Mouse (Mus musculus): ENCODE data around the gene Trp53i13. TPM values are rescaled to one million over a fixed set of nuclear protein-coding genes. Genes with fewer than 3 reads are reported as not detected.
A peak's percentile ranks its signal among the peaks of the same experiment; 100 is the strongest.

Trp53i13 gene
- polyA plus RNA-seq, 1 experiment: 72.7 TPM

DNA sequence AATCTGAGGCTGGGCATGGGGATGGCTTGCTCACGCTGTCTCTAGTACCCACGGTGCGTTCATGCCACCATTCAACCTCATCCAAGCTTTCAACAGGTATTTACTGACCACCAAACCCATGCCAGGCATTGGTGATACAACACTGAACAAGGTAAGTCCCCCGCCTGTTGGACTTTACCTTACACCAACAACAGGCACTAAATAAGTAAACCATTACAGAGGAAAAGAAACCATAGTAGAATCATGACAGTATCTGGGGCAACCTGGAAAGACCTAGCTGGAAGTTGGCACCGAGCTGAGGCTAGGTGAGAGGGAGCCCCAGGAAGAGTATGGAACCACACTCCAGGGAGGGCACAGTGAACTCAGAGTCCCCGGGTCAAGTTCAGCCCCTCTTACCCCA lies 38.9 kb downstream of the Trp53i13 start:
- H3K27me3 ChIP-seq (ENCODE audit: control insufficient read depth, insufficient read depth, low read length): no peaks in the 10 kb centered on the region
- H3K4me1 ChIP-seq (replicated peaks; ENCODE audit: control insufficient read depth, insufficient read depth, low read length): peaks cover 12% of the 10 kb centered on the region
- H3K4me3 ChIP-seq (ENCODE audit: control insufficient read depth, insufficient read depth, low read length): no peak overlapping the region
- DNase-seq: no peak
- no peak for TF ChIP-seq POLR2A (IDR thresholded peaks at IDR 0.05; ENCODE audit: control insufficient read depth, extremely low read depth, insufficient read depth, low read length, poor library complexity)
- no peak for TF ChIP-seq CTCF (IDR thresholded peaks at IDR 0.05; ENCODE audit: borderline replicate concordance, control insufficient read depth, extremely low read depth, insufficient read depth, low read length, poor library complexity)
- H3K27ac ChIP-seq (ENCODE audit: control insufficient read depth, insufficient read depth, low read length): no peak overlapping the region
- 94% methylated on average over 6 of the region's 6 CpGs for WGBS
- no peaks in the 10 kb centered on the region for H3K36me3 ChIP-seq (ENCODE audit: control insufficient read depth, insufficient read depth, low read length)

DNA sequence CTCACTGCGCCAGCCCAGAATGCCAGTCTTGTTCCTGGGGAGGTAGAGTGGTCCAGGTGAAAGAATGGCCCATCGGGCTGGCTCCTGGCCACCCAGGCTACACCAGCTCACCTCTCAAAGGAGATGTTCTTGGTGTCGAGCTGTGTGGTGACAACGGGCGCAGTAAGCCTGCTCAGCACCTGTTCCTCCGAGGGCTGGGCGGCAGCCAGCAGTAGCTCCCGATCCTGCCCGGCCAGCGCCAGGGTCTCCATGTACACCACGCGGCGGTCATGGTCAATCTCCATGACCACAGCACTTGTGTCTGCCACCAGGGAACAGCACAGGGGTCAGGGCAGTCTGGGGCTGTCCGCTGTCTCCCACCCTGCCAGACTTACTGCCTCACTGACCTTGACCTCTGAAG lies 39.6 kb downstream of the Trp53i13 start:
- Histone ChIP-seq H3K4me3 (ENCODE audit: control insufficient read depth, insufficient read depth, low read length) (no peak overlapping the region), H3K27ac (ENCODE audit: control insufficient read depth, insufficient read depth, low read length) (no peak overlapping the region), H3K27me3 (ENCODE audit: control insufficient read depth, insufficient read depth, low read length) (no peaks in the 10 kb centered on the region), H3K4me1 (replicated peaks; ENCODE audit: control insufficient read depth, insufficient read depth, low read length) (peaks cover 12% of the 10 kb centered on the region), H3K36me3 (ENCODE audit: control insufficient read depth, insufficient read depth, low read length) (no peaks in the 10 kb centered on the region)
- WGBS: 97% methylated on average over 14 of the region's 14 CpGs
- no peak for DNase-seq
- TF ChIP-seq POLR2A (IDR thresholded peaks at IDR 0.05; ENCODE audit: control insufficient read depth, extremely low read depth, insufficient read depth, low read length, poor library complexity): no peak
- TF ChIP-seq CTCF (IDR thresholded peaks at IDR 0.05; ENCODE audit: borderline replicate concordance, control insufficient read depth, extremely low read depth, insufficient read depth, low read length, poor library complexity): no peak

DNA sequence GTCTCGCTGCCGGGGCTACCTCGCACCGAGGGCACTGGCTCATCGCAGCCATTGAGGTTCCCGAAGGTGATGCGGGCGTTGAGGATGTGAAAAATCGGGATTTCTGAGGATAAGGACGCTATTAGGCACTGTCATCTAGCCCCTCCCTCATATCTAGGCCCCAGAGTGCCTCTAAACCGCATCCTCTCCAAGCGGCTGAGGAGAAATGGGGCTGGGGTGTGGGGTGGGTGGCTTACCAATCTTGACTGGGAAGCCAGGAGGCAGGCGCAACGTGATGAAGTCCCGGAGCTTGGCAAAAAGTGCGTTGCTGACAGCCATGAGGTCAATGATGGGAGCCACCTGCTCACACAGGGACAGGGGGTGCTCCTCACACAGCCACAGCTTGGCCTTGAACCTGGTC lies 43.0 kb downstream of the Trp53i13 start:
- Histone ChIP-seq H3K4me1 (replicated peaks; ENCODE audit: control insufficient read depth, insufficient read depth, low read length) (peaks cover 12% of the 10 kb centered on the region), H3K27ac (ENCODE audit: control insufficient read depth, insufficient read depth, low read length) (no peak overlapping the region), H3K27me3 (ENCODE audit: control insufficient read depth, insufficient read depth, low read length) (no peaks in the 10 kb centered on the region), H3K36me3 (ENCODE audit: control insufficient read depth, insufficient read depth, low read length) (no peaks in the 10 kb centered on the region), H3K4me3 (ENCODE audit: control insufficient read depth, insufficient read depth, low read length) (no peak overlapping the region)
- no peak for DNase-seq
- no peak for TF ChIP-seq CTCF (IDR thresholded peaks at IDR 0.05; ENCODE audit: borderline replicate concordance, control insufficient read depth, extremely low read depth, insufficient read depth, low read length, poor library complexity)
- no peak for TF ChIP-seq POLR2A (IDR thresholded peaks at IDR 0.05; ENCODE audit: control insufficient read depth, extremely low read depth, insufficient read depth, low read length, poor library complexity)
- WGBS: 98% methylated on average over 16 of the region's 16 CpGs

DNA sequence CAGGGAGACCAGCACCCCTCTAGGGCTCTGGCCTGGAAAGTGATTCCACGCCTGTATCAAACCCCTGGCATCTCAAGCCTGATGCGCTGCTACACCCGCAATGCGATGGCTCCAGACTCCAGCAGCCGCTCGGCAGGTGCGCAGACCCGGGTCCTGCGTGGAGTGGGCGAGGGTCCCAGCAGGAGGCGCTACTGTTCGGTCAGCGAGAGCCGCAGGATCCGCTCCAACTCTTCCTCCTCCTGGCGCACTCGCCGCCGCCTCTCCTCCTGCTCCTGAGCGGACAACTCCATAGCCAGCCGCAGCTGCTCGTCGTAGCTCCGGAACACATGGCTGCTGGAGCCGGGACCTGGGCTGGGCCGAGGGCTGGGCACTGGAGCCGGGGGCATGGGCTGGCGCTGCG lies 44.4 kb downstream of the Trp53i13 start:
- Histone ChIP-seq H3K27ac (ENCODE audit: control insufficient read depth, insufficient read depth, low read length) (no peak overlapping the region), H3K36me3 (ENCODE audit: control insufficient read depth, insufficient read depth, low read length) (no peaks in the 10 kb centered on the region), H3K27me3 (ENCODE audit: control insufficient read depth, insufficient read depth, low read length) (no peaks in the 10 kb centered on the region), H3K4me3 (ENCODE audit: control insufficient read depth, insufficient read depth, low read length) (no peak overlapping the region), H3K4me1 (replicated peaks; ENCODE audit: control insufficient read depth, insufficient read depth, low read length) (peaks cover 9% of the 10 kb centered on the region)
- no peak for DNase-seq
- no peak for TF ChIP-seq POLR2A (IDR thresholded peaks at IDR 0.05; ENCODE audit: control insufficient read depth, extremely low read depth, insufficient read depth, low read length, poor library complexity)
- TF ChIP-seq CTCF (IDR thresholded peaks at IDR 0.05; ENCODE audit: borderline replicate concordance, control insufficient read depth, extremely low read depth, insufficient read depth, low read length, poor library complexity): no peak
- WGBS: 97% methylated on average over 27 of the region's 29 CpGs

DNA sequence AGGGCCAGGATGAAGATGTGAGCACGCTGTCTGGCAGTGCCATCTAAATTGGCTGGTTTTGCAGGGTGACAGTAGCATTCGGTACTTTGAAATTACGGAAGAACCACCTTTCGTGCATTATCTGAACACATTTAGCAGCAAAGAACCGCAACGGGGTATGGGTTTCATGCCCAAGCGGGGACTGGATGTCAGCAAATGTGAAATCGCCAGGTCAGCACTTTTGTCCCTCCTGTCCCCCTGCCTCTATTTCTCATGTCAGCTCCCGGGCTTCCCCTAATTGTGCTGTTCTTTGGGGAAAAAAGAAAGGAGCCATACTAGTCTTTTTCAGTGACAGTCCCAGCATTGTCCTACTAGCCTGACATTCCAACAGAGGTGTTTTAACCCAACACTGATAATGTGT lies 47.4 kb downstream of the Trp53i13 start:
- H3K27ac ChIP-seq (ENCODE audit: control insufficient read depth, insufficient read depth, low read length): no peak overlapping the region

DNA sequence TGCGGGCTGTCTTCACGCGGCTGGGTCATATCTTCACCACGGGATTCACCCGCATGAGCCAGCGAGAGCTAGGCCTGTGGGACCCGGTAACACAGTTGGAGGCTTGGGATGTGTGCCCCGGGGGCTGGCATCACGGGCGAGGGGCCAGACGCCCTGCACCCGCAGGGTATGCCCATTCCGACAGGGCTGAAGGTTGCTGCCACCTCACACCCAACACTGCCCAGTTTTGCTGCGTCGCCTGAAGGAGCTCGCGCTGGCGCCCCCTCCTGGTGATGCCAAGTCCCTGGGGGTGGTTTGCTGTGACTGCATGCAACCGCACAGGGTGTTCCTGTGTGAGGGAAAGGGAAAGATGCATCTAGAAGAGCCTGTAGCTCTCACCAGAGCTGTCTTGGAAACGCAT lies 48.0 kb downstream of the Trp53i13 start:
- WGBS: 18% methylated on average over 20 of the region's 20 CpGs
- H3K27me3 ChIP-seq (ENCODE audit: control insufficient read depth, insufficient read depth, low read length): peaks cover 6% of the 10 kb centered on the region
- DNase-seq: peak; percentile 86
- TF ChIP-seq POLR2A (IDR thresholded peaks at IDR 0.05; ENCODE audit: control insufficient read depth, extremely low read depth, insufficient read depth, low read length, poor library complexity) (no peak), CTCF (IDR thresholded peaks at IDR 0.05; ENCODE audit: borderline replicate concordance, control insufficient read depth, extremely low read depth, insufficient read depth, low read length, poor library complexity) (peak; percentile 95)
- H3K27ac ChIP-seq (ENCODE audit: control insufficient read depth, insufficient read depth, low read length): no peak overlapping the region
- H3K36me3 ChIP-seq (ENCODE audit: control insufficient read depth, insufficient read depth, low read length): no peaks in the 10 kb centered on the region
- H3K4me3 ChIP-seq (ENCODE audit: control insufficient read depth, insufficient read depth, low read length): no peak overlapping the region
- H3K4me1 ChIP-seq (replicated peaks; ENCODE audit: control insufficient read depth, insufficient read depth, low read length): peaks cover 9% of the 10 kb centered on the region

More for the DNA sequence above, 47.4 kb downstream of the Trp53i13 start:
- H3K4me3 ChIP-seq (ENCODE audit: control insufficient read depth, insufficient read depth, low read length): no peak overlapping the region
- DNase-seq: no peak
- TF ChIP-seq CTCF (IDR thresholded peaks at IDR 0.05; ENCODE audit: borderline replicate concordance, control insufficient read depth, extremely low read depth, insufficient read depth, low read length, poor library complexity) (no peak), POLR2A (IDR thresholded peaks at IDR 0.05; ENCODE audit: control insufficient read depth, extremely low read depth, insufficient read depth, low read length, poor library complexity) (no peak)
- no peaks in the 10 kb centered on the region for H3K36me3 ChIP-seq (ENCODE audit: control insufficient read depth, insufficient read depth, low read length)
- peaks cover under 1% of the 10 kb centered on the region; the same call in 1 of the 2 replicates for H3K27me3 ChIP-seq (ENCODE audit: control insufficient read depth, insufficient read depth, low read length)
- 94% methylated on average over 9 of the region's 9 CpGs for WGBS
- peaks cover 9% of the 10 kb centered on the region for H3K4me1 ChIP-seq (replicated peaks; ENCODE audit: control insufficient read depth, insufficient read depth, low read length)

DNA sequence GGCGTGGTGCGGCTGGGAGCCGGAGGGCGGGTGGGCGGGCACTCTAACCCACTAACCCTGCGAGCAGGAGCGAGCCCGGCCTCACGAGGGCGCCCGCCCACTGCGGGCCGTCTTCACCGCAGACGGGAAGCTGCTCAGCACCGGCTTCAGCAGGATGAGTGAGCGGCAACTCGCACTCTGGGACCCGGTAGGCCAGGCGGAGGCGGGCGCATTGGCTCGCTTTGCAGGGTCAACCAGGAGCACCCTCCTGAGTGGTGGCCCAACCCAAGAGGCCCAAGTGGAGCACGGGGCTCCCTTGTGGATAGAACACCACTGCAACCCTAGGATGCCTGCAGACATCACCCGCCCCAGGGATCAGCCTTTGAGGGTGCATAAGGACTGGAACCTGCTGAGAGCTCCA lies 48.6 kb downstream of the Trp53i13 start:
- Histone ChIP-seq H3K27me3 (ENCODE audit: control insufficient read depth, insufficient read depth, low read length) (peaks cover 13% of the 10 kb centered on the region), H3K36me3 (ENCODE audit: control insufficient read depth, insufficient read depth, low read length) (no peaks in the 10 kb centered on the region), H3K27ac (ENCODE audit: control insufficient read depth, insufficient read depth, low read length) (no peak overlapping the region), H3K4me1 (replicated peaks; ENCODE audit: control insufficient read depth, insufficient read depth, low read length) (peaks cover 14% of the 10 kb centered on the region), H3K4me3 (ENCODE audit: control insufficient read depth, insufficient read depth, low read length) (no peak overlapping the region)
- peak; percentile 69 for TF ChIP-seq CTCF (IDR thresholded peaks at IDR 0.05; ENCODE audit: borderline replicate concordance, control insufficient read depth, extremely low read depth, insufficient read depth, low read length, poor library complexity)
- no peak for TF ChIP-seq POLR2A (IDR thresholded peaks at IDR 0.05; ENCODE audit: control insufficient read depth, extremely low read depth, insufficient read depth, low read length, poor library complexity)
- DNase-seq: peak; percentile 93
- 3% methylated on average over 25 of the region's 25 CpGs for WGBS

All from thymus, adult 2 months (tissue).